Mouse (Mus musculus) heart, adult 2 months (tissue): ENCODE measurements around the gene Olfr223.

ENCODE experiments used
- CTCF ChIP-seq: fragments of 200-600 bp; IDR thresholded peaks from 2 replicates; pipeline ENCODE4 v1.8.1; 2022; ENCODE audit warnings: antibody characterized with exemption, mild to moderate bottlenecking, moderate library complexity
- EP300 ChIP-seq: fragments of 200-500 bp; IDR thresholded peaks from 2 replicates; pipeline ENCODE4 v1.6.1; 2011; ENCODE audit warnings: low read depth, low read length, control low read depth; ENCODE audit not compliant: insufficient read depth
- POLR2A ChIP-seq: fragments of 200-500 bp; IDR thresholded peaks from 2 replicates; pipeline ENCODE4 v1.6.1; 2011; ENCODE audit warnings: mild to moderate bottlenecking, low read depth, low read length, control low read depth; ENCODE audit not compliant: insufficient read depth

DNA sequence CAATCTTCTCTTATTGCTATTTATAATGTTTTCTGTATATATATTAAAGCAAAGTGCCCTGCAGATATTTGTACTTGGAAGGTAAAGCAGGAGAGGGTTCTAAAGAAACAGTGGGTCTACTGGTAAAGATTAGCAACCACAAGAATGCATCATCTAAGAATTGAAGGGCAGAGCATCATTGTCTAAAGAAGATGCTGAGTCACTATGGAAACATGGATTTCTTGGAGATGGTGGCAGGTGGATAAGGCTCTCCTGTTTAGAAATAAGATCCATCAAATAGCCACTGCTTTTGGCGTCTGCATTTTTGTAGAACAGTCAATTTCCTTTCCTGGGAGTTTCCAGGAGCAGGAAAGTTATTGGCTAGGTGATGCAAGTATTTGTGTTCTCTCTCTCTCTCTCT is 9.2 kb upstream of the Olfr223 start:
- TF ChIP-seq EP300: no peak
- no peak for TF ChIP-seq CTCF
- TF ChIP-seq POLR2A: no peak
